Mouse (Mus musculus) myocyte (in vitro differentiated cells): ENCODE results near the gene Tmc2. TPM values are rescaled to one million over a fixed set of nuclear protein-coding genes. Genes with fewer than 3 reads are reported as not detected.

Experiments used
- H3K27me3 ChIP-seq: one replicate; pipeline ENCODE4 v1.6.1; 2011; ENCODE audit not compliant: control insufficient read depth, insufficient read depth, insufficient read length
- H3K36me3 ChIP-seq: one replicate; pipeline ENCODE4 v1.6.1; 2011; ENCODE audit not compliant: control insufficient read depth, insufficient read depth
- H3K4me2 ChIP-seq: one replicate; pipeline ENCODE4 v1.6.1; 2011; ENCODE audit warnings: low read depth, control low read depth
- H3K4me3 ChIP-seq: one replicate; pipeline ENCODE4 v1.5.1; 2011; ENCODE audit warnings: mild to moderate bottlenecking, control low read depth, moderate library complexity
- H3K79me2 ChIP-seq: one replicate; pipeline ENCODE4 v1.6.1; 2011; ENCODE audit not compliant: control insufficient read depth, insufficient read depth
- H3ac ChIP-seq: one replicate; pipeline ENCODE4 v1.6.1; 2011; ENCODE audit not compliant: control insufficient read depth, insufficient read length
- CEBPB ChIP-seq: IDR thresholded peaks from 2 replicates; pipeline ENCODE4 v1.6.1; 2011; ENCODE audit warnings: mild to moderate bottlenecking, moderate library complexity; ENCODE audit not compliant: poor library complexity, insufficient read depth, severe bottlenecking
- E2F4 ChIP-seq: IDR thresholded peaks from one replicate; pipeline ENCODE4 v1.6.1; 2011; ENCODE audit warnings: mild to moderate bottlenecking, control low read depth, moderate library complexity; ENCODE audit not compliant: insufficient read depth
- MAX ChIP-seq: IDR thresholded peaks from one replicate; pipeline ENCODE4 v1.6.1; 2011; ENCODE audit warnings: low read depth, mild to moderate bottlenecking, control low read depth
- MYOD1 ChIP-seq, 3 experiments: IDR thresholded peaks; one replicate each; pipeline ENCODE4 v1.6.1; 2011; ENCODE audit warnings: control low read depth in 2 of 3, low read depth in 2 of 3, mild to moderate bottlenecking in 2 of 3, moderate library complexity in 1 of 3; ENCODE audit not compliant: insufficient read length in 2 of 3, control insufficient read depth in 1 of 3
- MYOG ChIP-seq, 3 experiments: IDR thresholded peaks; one replicate each; pipeline ENCODE4 v1.6.1; 2011; ENCODE audit warnings: control low read depth in 2 of 3, low read depth in 2 of 3, mild to moderate bottlenecking in 2 of 3; ENCODE audit not compliant: insufficient read length in 2 of 3, control insufficient read depth in 1 of 3, insufficient read depth in 1 of 3
- POLR2A ChIP-seq: IDR thresholded peaks from one replicate; pipeline ENCODE4 v1.6.1; 2011; ENCODE audit warnings: low read depth, mild to moderate bottlenecking, control low read depth, moderate library complexity; ENCODE audit not compliant: insufficient read length
- POLR2AphosphoS2 ChIP-seq: IDR thresholded peaks from one replicate; pipeline ENCODE4 v1.6.1; 2011; ENCODE audit warnings: low read depth, control low read depth; ENCODE audit not compliant: insufficient read length
- REST ChIP-seq: IDR thresholded peaks from one replicate; pipeline ENCODE4 v1.6.1; 2011; ENCODE audit warnings: mild to moderate bottlenecking, control low read depth, moderate library complexity; ENCODE audit not compliant: insufficient read depth, insufficient read length
- SRF ChIP-seq: IDR thresholded peaks from one replicate; pipeline ENCODE4 v1.6.1; 2011; ENCODE audit warnings: low read depth; ENCODE audit not compliant: control insufficient read depth, insufficient read length
- TCF12 ChIP-seq: IDR thresholded peaks from one replicate; pipeline ENCODE4 v1.6.1; 2011; ENCODE audit warnings: mild to moderate bottlenecking, control low read depth; ENCODE audit not compliant: poor library complexity, insufficient read depth, severe bottlenecking
- TCF3 ChIP-seq: IDR thresholded peaks from one replicate; pipeline ENCODE4 v1.6.1; 2011; ENCODE audit warnings: low read depth, control low read depth; ENCODE audit not compliant: insufficient read length
- USF1 ChIP-seq: IDR thresholded peaks from one replicate; pipeline ENCODE4 v1.6.1; 2011; ENCODE audit warnings: low read depth, mild to moderate bottlenecking, control low read depth, moderate library complexity
- polyA plus RNA-seq: library from polyadenylated mRNA; unstranded; fragments of >200 nt; fragmentation: generic; extraction: Trizol; gene quantifications from one replicate; pipeline ENCODE4 v1.2.1, GENCODE M21; 2012; ENCODE audit warnings: missing spikeins

Gene Tmc2
- polyA plus RNA-seq, 1 experiment: not detected

DNA sequence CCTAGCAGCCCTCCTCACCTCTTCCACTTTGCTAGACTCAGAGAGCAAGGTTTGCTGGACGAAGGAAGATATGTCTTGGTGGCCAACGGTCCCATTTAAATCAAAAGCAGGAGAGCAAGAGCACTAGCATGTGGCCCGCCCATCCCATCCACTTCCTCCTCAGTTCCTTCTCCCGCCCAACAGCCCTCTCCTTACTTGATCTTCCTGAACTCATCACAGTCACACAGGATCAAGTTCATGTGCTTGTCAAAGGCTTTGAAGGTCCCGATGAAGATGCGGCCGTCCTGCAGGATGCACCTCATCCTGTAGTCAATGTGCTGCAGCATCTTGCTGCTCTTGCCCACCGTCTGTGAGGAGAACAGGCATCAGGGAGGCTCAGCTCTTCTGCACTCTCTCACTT is 18.2 kb upstream of the Tmc2 start:
- Histone ChIP-seq H3K4me2 (peak overlapping the region; percentile 82), H3K79me2 (peaks cover 43% of the 10 kb centered on the region), H3K4me3 (peak overlapping the region; percentile 70), H3K27me3 (no peaks in the 10 kb centered on the region), H3K36me3 (peaks cover 39% of the 10 kb centered on the region), H3ac (no peak overlapping the region)
- TF ChIP-seq MYOD1 (IDR thresholded peaks at IDR 0.05; ENCODE audit: control insufficient read depth in 1 of 3, insufficient read length in 2 of 3, low read depth in 2 of 3): no peak
- TF ChIP-seq POLR2AphosphoS2: no peak
- no peak for TF ChIP-seq E2F4
- no peak for TF ChIP-seq MAX
- no peak for TF ChIP-seq SRF
- TF ChIP-seq TCF3: no peak
- no peak for TF ChIP-seq TCF12
- no peak for TF ChIP-seq MYOG (IDR thresholded peaks at IDR 0.05; ENCODE audit: control insufficient read depth in 1 of 3, insufficient read depth in 1 of 3, insufficient read length in 2 of 3, low read depth in 2 of 3)
- no peak for TF ChIP-seq REST
- no peak for TF ChIP-seq POLR2A
- no peak for TF ChIP-seq CEBPB
- no peak for TF ChIP-seq USF1

DNA sequence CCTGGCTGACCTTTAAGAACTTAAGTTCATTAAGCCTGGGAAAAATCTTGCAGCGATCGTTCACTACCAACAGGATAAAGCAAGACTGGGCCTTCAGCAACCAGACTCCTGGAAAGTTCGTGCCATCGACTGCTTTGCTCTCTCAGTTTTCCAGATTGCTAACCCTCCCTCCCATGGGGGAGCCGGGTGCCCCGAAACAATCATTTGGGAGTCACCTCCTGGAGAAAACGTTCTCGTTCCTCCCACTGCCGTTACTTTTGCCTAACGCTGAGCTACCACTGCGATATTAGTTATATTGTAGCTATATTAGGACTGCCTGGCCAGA is 16.7 kb upstream of the Tmc2 start:
- peaks cover 43% of the 10 kb centered on the region for H3K79me2 ChIP-seq
- H3K36me3 ChIP-seq: peaks cover 25% of the 10 kb centered on the region
- H3K4me3 ChIP-seq: peak overlapping the region; percentile 70
- no peak for TF ChIP-seq TCF12
- no peak for TF ChIP-seq CEBPB
- TF ChIP-seq MYOG (IDR thresholded peaks at IDR 0.05; ENCODE audit: control insufficient read depth in 1 of 3, insufficient read depth in 1 of 3, insufficient read length in 2 of 3, low read depth in 2 of 3): no peak
- TF ChIP-seq TCF3: no peak
- no peak for TF ChIP-seq MAX
- no peaks in the 10 kb centered on the region for H3K27me3 ChIP-seq
- peak overlapping the region; percentile 82 for H3K4me2 ChIP-seq
- H3ac ChIP-seq: peak overlapping the region; percentile 82

DNA sequence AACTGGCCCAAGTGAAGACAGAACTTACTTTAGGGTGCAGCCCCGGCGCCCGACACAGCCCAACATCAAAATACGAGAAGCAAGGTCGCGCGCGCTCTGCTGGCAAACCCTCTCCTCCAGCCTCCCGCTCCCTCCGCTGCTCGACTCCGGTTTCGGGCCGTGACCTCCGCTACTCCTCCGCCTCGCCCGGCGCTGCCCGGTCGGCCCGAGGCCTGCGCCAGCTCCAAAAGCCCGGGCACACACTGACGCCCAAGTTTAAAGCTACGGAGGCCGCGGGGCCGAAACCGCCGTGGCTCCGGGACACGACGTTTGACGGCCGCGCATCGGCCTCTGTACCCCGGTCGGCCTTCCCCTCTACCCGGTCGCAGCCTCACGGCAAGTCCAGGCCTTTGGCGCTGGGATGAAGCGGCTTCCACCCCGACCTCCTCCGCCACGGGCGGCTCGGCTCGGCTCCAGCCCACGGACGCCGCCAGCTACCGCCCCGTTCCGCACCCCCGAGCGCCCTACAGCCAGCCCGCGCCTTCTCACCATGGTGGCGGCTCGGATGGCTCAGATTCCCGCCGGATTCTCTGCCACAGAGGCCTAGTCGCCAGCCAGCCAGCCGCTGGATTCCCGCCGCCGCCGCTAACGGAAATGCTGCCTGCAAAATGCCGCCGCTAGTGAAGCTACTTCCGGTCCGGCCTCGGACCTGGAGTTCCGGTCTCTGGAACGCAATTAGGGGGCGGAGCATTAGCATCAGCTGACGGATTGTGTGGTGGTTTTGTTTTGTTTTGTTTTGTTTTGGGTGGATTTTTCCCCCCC is 16.1 kb upstream of the Tmc2 start, which contains the start of gene Snrpb:
TSS of gene Snrpb (minus strand) at position 698 of the 801 bp plus-strand sequence.
- Histone ChIP-seq H3K27me3 (no peaks in the 10 kb centered on the region), H3K36me3 (peaks cover 19% of the 10 kb centered on the region), H3ac (peak within 1 kb of the TSS; percentile 82), H3K79me2 (peaks cover 43% of the 10 kb centered on the region), H3K4me3 (peak within 1 kb of the TSS; percentile 70), H3K4me2 (peak within 1 kb of the TSS; percentile 90)
- TF ChIP-seq MYOG (IDR thresholded peaks at IDR 0.05; ENCODE audit: control insufficient read depth in 1 of 3, insufficient read depth in 1 of 3, insufficient read length in 2 of 3, low read depth in 2 of 3) (no peak), USF1 (peak; percentile 87), MAX (no peak), TCF3 (no peak), POLR2AphosphoS2 (peak; percentile 64), MYOD1 (IDR thresholded peaks at IDR 0.05; ENCODE audit: control insufficient read depth in 1 of 3, insufficient read length in 2 of 3, low read depth in 2 of 3) (peak in 1 of 3 experiments; percentile 6), POLR2A (peak; percentile 88), CEBPB (no peak), E2F4 (peak; percentile 43), SRF (no peak), TCF12 (no peak), REST (no peak)

DNA sequence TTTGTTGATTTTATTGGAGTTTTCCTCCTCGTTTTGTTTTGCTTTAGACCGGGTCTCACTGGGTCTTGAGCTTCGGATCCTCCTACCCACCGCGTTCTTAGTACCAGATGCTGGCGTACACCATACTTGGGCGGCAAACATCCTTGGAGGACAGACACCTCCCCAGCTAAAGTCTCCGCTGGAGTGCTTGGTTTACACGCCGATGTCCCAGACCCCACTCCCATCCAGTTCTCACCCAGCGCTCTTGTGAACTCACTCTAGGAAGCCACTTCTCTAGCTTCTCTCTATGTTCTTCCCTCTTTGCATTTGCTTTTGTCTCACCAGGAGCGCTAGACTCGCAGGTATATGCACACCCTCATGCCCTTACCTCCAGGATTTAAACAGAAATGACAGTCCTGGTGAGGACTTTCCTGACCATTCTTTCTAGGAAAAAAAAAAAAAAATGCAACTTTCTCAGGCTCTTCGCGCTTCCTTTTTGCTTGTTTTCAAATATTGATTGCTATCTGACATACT is 15.4 kb upstream of the Tmc2 start:
- H3K79me2 ChIP-seq: peaks cover 43% of the 10 kb centered on the region
- H3K27me3 ChIP-seq: no peaks in the 10 kb centered on the region
- peaks cover 19% of the 10 kb centered on the region for H3K36me3 ChIP-seq
- TF ChIP-seq MYOD1 (IDR thresholded peaks at IDR 0.05; ENCODE audit: control insufficient read depth in 1 of 3, insufficient read length in 2 of 3, low read depth in 2 of 3) (no peak), TCF12 (no peak), MYOG (IDR thresholded peaks at IDR 0.05; ENCODE audit: control insufficient read depth in 1 of 3, insufficient read depth in 1 of 3, insufficient read length in 2 of 3, low read depth in 2 of 3) (no peak), REST (no peak), USF1 (no peak), MAX (no peak), CEBPB (no peak), TCF3 (no peak), SRF (no peak), E2F4 (no peak), POLR2AphosphoS2 (no peak)
- H3ac ChIP-seq: peak overlapping the region; percentile 82
- peak overlapping the region; percentile 90 for H3K4me2 ChIP-seq
- peak overlapping the region; percentile 70 for H3K4me3 ChIP-seq
